Mouse (Mus musculus) embryonic facial prominence, embryonic 12.5 days (tissue): Measurements from ENCODE around the gene Msh5. TPM values are rescaled to one million over a fixed set of nuclear protein-coding genes. Genes with fewer than 3 reads are reported as not detected.

Experiments
- ATAC-seq: fragments of 200-750 bp; cut with Nextera tagmentation; 2 replicates; pipeline ENCODE4 v1.8.0; 2017; ENCODE audit not compliant: insufficient number of reproducible peaks, insufficient read depth, low FRiP score, low TSS enrichment
- H3K27ac ChIP-seq: fragments of 300-500 bp; sonication (generic); 2 replicates; pipeline ENCODE4 v1.5.1; 2016; ENCODE audit warnings: mild to moderate bottlenecking
- H3K27me3 ChIP-seq: fragments of 300-500 bp; sonication (generic); 2 replicates; pipeline ENCODE4 v1.6.1; 2016; ENCODE audit warnings: mild to moderate bottlenecking, moderate library complexity
- H3K36me3 ChIP-seq: fragments of 300-500 bp; sonication (generic); 2 replicates; pipeline ENCODE4 v1.6.1; 2016; ENCODE audit warnings: mild to moderate bottlenecking
- H3K4me1 ChIP-seq: fragments of 300-500 bp; sonication (generic); 2 replicates; pipeline ENCODE4 v1.6.1; 2016
- H3K4me2 ChIP-seq: fragments of 300-500 bp; sonication (generic); replicated peaks from 2 replicates; pipeline ENCODE4 v1.6.1; 2016; ENCODE audit warnings: mild to moderate bottlenecking, moderate library complexity
- H3K4me3 ChIP-seq: fragments of 300-500 bp; sonication (generic); 2 replicates; pipeline ENCODE4 v1.5.1; 2016; ENCODE audit warnings: mild to moderate bottlenecking
- H3K9ac ChIP-seq: fragments of 300-500 bp; sonication (generic); 2 replicates; pipeline ENCODE4 v1.6.1; 2016; ENCODE audit warnings: mild to moderate bottlenecking, moderate library complexity
- H3K9me3 ChIP-seq: fragments of 300-500 bp; sonication (generic); 2 replicates; pipeline ENCODE4 v1.6.1; 2016; ENCODE audit warnings: mild to moderate bottlenecking, moderate library complexity
- WGBS: fragments of 180-500 bp; shearing (Covaris S2); methylation state at CpG from one replicate; pipeline ENCODE4 v1.1.7; 2016; 5-methylcytosine and 5-hydroxymethylcytosine counted together
- polyA plus RNA-seq: library from polyadenylated mRNA; unstranded; fragments of >200 nt; fragmentation: Nextera tagmentation; extraction: Ambion mirVana; gene quantifications from 2 replicates; pipeline ENCODE4 v1.2.1, GENCODE M21; 2016

Msh5 gene
- polyA plus RNA-seq, 1 experiment from 2014 or later: 4.2 TPM

- Histone ChIP-seq H3K36me3 (no peaks in the 10 kb centered on the region), H3K27me3 (peaks cover 22% of the 10 kb centered on the region), H3K4me3 (no peak overlapping the region), H3K4me2 (no peak overlapping the region), H3K9me3 (no peaks in the 10 kb centered on the region), H3K27ac (no peak overlapping the region), H3K9ac (no peak overlapping the region), H3K4me1 (peaks cover 23% of the 10 kb centered on the region)
- 68% methylated on average over 4 of the region's 4 CpGs for WGBS
- ATAC-seq: no peak
These were observed 34.2 kb upstream of the Msh5 start for GRCm38 (mm10) chr17:35080710-35081109.

GRCm38 (mm10) chr17:35080248-35080647 is 33.7 kb upstream of the Msh5 start:
- H3K4me3 ChIP-seq: no peak overlapping the region
- WGBS: 64% methylated on average over 6 of the region's 6 CpGs
- peaks cover 23% of the 10 kb centered on the region for H3K4me1 ChIP-seq
- no peak overlapping the region for H3K27ac ChIP-seq
- no peak overlapping the region for H3K4me2 ChIP-seq
- peaks cover 22% of the 10 kb centered on the region for H3K27me3 ChIP-seq
- no peaks in the 10 kb centered on the region for H3K36me3 ChIP-seq
- ATAC-seq: no peak
- no peak overlapping the region for H3K9ac ChIP-seq
- H3K9me3 ChIP-seq: no peaks in the 10 kb centered on the region

GRCm38 (mm10) chr17:35079778-35080177 is 33.2 kb upstream of the Msh5 start:
- no peak for ATAC-seq
- peaks cover 23% of the 10 kb centered on the region for H3K4me1 ChIP-seq
- H3K4me3 ChIP-seq: no peak overlapping the region
- H3K9ac ChIP-seq: no peak overlapping the region
- H3K9me3 ChIP-seq: no peaks in the 10 kb centered on the region
- H3K27me3 ChIP-seq: peaks cover 22% of the 10 kb centered on the region
- no peak overlapping the region for H3K4me2 ChIP-seq
- no peak overlapping the region for H3K27ac ChIP-seq
- H3K36me3 ChIP-seq: no peaks in the 10 kb centered on the region
- 69% methylated on average over 9 of the region's 9 CpGs for WGBS

- H3K4me3 ChIP-seq: peak within 1 kb of the TSS; percentile 14; the same call in 1 of the 2 replicates
- peak; percentile 54; the same call in 1 of the 2 replicates for ATAC-seq
These were observed 31.3 kb upstream of the Msh5 start, which contains the start of gene Ly6g6d for GRCm38 (mm10) chr17:35077786-35078233. Ly6g6d (minus strand) TSS chr17:35078065.

GRCm38 (mm10) chr17:35077285-35077684 is 30.7 kb upstream of the Msh5 start:
- no peak overlapping the region for H3K27ac ChIP-seq

More at GRCm38 (mm10) chr17:35077786-35078233, 31.3 kb upstream of the Msh5 start, which contains the start of gene Ly6g6d:
- Histone ChIP-seq H3K9me3 (no peaks in the 10 kb centered on the region), H3K36me3 (no peaks in the 10 kb centered on the region), H3K27me3 (peaks cover 27% of the 10 kb centered on the region), H3K9ac (no peak within 1 kb of the TSS), H3K27ac (no peak within 1 kb of the TSS), H3K4me1 (peaks cover 23% of the 10 kb centered on the region), H3K4me2 (peak within 1 kb of the TSS; percentile 24)
- 9% methylated on average over 14 of the region's 14 CpGs for WGBS

GRCm38 (mm10) chr17:35076507-35077176 is 30.1 kb upstream of the Msh5 start, which contains the start of gene Ly6g6e:
Ly6g6e (plus strand) TSS chr17:35076902.
- no peak for ATAC-seq

More at GRCm38 (mm10) chr17:35077285-35077684, 30.7 kb upstream of the Msh5 start:
- 48% methylated on average over 2 of the region's 2 CpGs for WGBS
- Histone ChIP-seq H3K4me3 (0 out of 2 replicates have a peak overlapping the region, but pooled peaks have one; percentile 14), H3K4me1 (peaks cover 23% of the 10 kb centered on the region), H3K4me2 (peak overlapping the region; percentile 24), H3K9me3 (no peaks in the 10 kb centered on the region), H3K9ac (no peak overlapping the region), H3K27me3 (peaks cover 27% of the 10 kb centered on the region), H3K36me3 (no peaks in the 10 kb centered on the region)
- no peak for ATAC-seq

GRCm38 (mm10) chr17:35074097-35074496 is 27.6 kb upstream of the Msh5 start:
- no peak overlapping the region for H3K4me3 ChIP-seq
- peaks cover 26% of the 10 kb centered on the region for H3K27me3 ChIP-seq
- no peak overlapping the region for H3K4me2 ChIP-seq
- WGBS: 47% methylated on average over 17 of the region's 17 CpGs
- no peak for ATAC-seq
- H3K27ac ChIP-seq: no peak overlapping the region
- H3K36me3 ChIP-seq: no peaks in the 10 kb centered on the region
- 0 out of 2 replicates have a peak overlapping the region, but pooled peaks have one; percentile 1 for H3K9ac ChIP-seq
- no peaks in the 10 kb centered on the region for H3K9me3 ChIP-seq
- peaks cover 19% of the 10 kb centered on the region for H3K4me1 ChIP-seq

More at GRCm38 (mm10) chr17:35076507-35077176, 30.1 kb upstream of the Msh5 start, which contains the start of gene Ly6g6e:
- H3K27ac ChIP-seq: no peak within 1 kb of the TSS
- H3K4me3 ChIP-seq: peak within 1 kb of the TSS; percentile 14; the same call in 1 of the 2 replicates
- WGBS: 16% methylated on average over 10 of the region's 10 CpGs
- no peak within 1 kb of the TSS for H3K9ac ChIP-seq
- peaks cover 27% of the 10 kb centered on the region for H3K27me3 ChIP-seq
- peaks cover 23% of the 10 kb centered on the region for H3K4me1 ChIP-seq
- H3K4me2 ChIP-seq: peak within 1 kb of the TSS; percentile 24
- no peaks in the 10 kb centered on the region for H3K9me3 ChIP-seq
- no peaks in the 10 kb centered on the region for H3K36me3 ChIP-seq

- Histone ChIP-seq H3K36me3 (no peaks in the 10 kb centered on the region), H3K27ac (no peak overlapping the region), H3K9me3 (no peaks in the 10 kb centered on the region), H3K4me3 (no peak overlapping the region), H3K4me2 (no peak overlapping the region), H3K27me3 (peaks cover 29% of the 10 kb centered on the region), H3K9ac (no peak overlapping the region), H3K4me1 (peaks cover 3% of the 10 kb centered on the region)
- no peak for ATAC-seq
- 80% methylated on average over 9 of the region's 9 CpGs for WGBS
These were observed 24.9 kb upstream of the Msh5 start for GRCm38 (mm10) chr17:35071454-35071853.

GRCm38 (mm10) chr17:35070556-35071229 is 24.1 kb upstream of the Msh5 start:
- Histone ChIP-seq H3K4me3 (no peak overlapping the region), H3K4me2 (no peak overlapping the region), H3K27me3 (peaks cover 36% of the 10 kb centered on the region), H3K36me3 (no peaks in the 10 kb centered on the region), H3K27ac (no peak overlapping the region), H3K9me3 (no peaks in the 10 kb centered on the region), H3K4me1 (0 out of 2 replicates have a peak, but pooled peaks cover under 1% of the 10 kb centered on the region), H3K9ac (no peak overlapping the region)
- no peak for ATAC-seq
- 43% methylated on average over 6 of the region's 6 CpGs for WGBS

GRCm38 (mm10) chr17:35068213-35068914 is 21.8 kb upstream of the Msh5 start:
- Histone ChIP-seq H3K36me3 (peaks cover 4% of the 10 kb centered on the region; the same call in 1 of the 2 replicates), H3K9ac (no peak overlapping the region), H3K27ac (no peak overlapping the region), H3K27me3 (peaks cover 52% of the 10 kb centered on the region), H3K9me3 (no peaks in the 10 kb centered on the region), H3K4me3 (no peak overlapping the region), H3K4me1 (peaks cover 17% of the 10 kb centered on the region), H3K4me2 (no peak overlapping the region)
- ATAC-seq: no peak
- 83% methylated on average over 17 of the region's 17 CpGs for WGBS

- ATAC-seq: no peak
- H3K27ac ChIP-seq: no peak within 1 kb of the TSS
- H3K36me3 ChIP-seq: peaks cover 25% of the 10 kb centered on the region
- peaks cover 18% of the 10 kb centered on the region for H3K4me1 ChIP-seq
- peak within 1 kb of the TSS; percentile 1; the same call in 1 of the 2 replicates for H3K9ac ChIP-seq
- no peaks in the 10 kb centered on the region for H3K9me3 ChIP-seq
- peak within 1 kb of the TSS; percentile 33 for H3K4me3 ChIP-seq
- H3K4me2 ChIP-seq: peak within 1 kb of the TSS; percentile 55
- peaks cover 55% of the 10 kb centered on the region for H3K27me3 ChIP-seq
- WGBS: 46% methylated on average over 10 of the region's 10 CpGs
These were observed 19.5 kb upstream of the Msh5 start, which contains the start of gene Mpig6b for GRCm38 (mm10) chr17:35066084-35066483. Mpig6b (minus strand) TSS chr17:35066184.
